Mouse (Mus musculus) cerebellum, adult (tissue): ENCODE results near the gene Dtl.

Experiments used
- ATAC-seq: cut with Nextera tagmentation; 2 replicates; pipeline ENCODE4 v1.9.2; 2017; ENCODE audit warnings: mild to moderate bottlenecking, moderate library complexity, mixed read lengths; ENCODE audit not compliant: insufficient number of reproducible peaks, low FRiP score, low TSS enrichment

Dtl gene

DNA sequence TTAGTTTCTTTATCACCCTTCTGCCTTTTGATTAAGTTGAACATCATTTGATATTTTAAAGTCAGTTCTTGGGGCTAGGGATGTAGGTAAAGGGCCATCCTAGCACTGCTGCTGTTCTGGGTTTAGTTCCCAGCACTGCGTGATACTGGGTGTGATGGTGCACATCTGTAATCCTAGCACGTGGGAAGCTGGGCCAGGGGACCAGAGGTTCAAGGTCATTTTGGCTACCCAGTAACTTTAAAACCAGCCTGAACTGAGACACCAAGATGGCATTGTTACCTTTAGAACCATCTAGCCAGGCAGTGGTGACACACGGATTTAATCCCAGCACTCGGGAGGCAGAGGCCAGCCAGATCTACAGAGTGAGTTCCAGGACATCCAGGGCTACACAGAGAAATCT is 8.5 kb upstream of the Dtl start:
- no peak for ATAC-seq

- ATAC-seq: no peak
Observed at GRCm38 (mm10) chr1:191581641-191582040, 6.3 kb upstream of the Dtl start.

GRCm38 (mm10) chr1:191579524-191579923 is 4.2 kb upstream of the Dtl start:
- no peak for ATAC-seq

DNA sequence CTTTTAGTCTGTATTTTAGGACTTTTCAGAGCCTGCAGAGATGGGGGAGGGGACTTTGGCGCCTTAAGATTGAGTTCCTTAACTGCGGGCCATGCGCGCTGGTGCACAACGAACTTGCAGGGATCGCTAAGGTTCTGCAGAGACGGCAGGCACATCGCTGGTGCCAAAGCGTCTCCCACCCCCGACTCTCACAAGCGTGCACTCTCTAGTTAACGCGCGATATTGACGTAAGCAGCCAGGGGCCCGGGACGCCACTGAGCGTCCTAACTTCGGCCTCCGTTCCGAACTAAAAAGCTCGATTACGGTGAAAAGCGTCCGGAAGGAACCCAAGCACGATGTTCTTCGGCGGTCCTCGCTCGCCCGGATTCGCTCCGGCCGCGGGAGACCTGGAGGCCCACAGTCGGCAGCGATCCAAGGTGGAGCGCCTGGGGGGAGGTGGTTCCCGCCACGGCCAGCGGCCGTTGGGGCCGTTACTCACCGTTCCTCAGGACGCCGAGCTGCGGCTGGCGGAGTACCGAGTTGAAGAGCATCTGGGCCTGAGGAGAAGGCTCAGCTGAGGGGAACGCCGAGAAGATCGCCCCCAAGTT is 380 bp downstream of the Dtl start:
- no peak; the same call in 1 of the 2 replicates for ATAC-seq

DNA sequence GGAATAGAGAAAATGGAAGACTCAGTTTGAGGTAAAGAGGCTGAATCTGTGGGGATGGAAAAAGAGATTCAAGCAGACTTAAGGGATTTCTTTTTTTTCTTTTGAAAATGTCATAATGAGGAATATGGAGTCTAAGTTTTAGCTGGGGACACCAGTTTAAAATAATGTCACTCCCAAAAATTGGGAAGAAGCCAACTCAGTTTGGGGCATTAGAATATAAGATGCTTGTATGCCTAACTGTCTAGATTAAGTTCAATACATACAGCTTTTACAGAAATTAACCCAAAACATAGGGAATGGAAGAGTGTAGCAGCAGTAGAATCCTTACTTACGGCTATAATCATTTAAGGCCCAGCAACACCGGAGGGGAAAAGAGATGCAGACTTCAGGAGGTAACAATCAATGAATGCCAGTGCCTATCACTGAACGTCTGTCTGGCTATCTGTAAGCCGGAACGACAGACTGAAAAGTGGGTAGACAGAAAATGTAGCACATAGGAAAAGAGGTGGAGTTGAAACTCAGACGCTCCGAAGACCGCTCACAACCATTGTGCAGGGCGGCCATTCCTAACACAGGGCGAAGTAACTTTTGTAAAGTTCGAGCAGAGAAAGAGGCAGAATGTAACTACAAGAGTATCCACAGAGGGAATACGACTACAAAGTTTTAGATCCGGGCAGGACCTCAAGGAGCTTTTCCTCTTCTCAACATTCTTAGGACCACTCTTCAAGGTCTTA is 1.3 kb downstream of the Dtl start:
- no peak for ATAC-seq

DNA sequence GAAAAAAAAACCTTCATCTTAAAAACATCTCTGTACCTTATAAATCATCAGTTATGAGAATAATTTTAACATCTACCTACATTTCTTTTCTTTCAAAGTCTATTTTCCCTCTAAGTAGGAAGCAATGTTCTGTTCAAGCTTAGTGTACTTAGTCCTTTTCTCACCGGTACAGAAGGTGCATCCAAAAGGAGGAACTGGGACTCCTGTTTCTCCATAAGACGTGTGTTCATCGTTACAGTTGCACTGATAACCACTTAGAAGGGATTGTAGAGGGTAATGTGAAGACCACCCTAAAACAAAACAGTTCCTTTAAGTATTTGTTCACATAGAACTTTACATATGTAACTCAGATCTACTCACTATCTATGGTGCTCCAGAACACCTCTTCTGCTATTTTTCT is 4.9 kb downstream of the Dtl start:
- ATAC-seq: no peak

- ATAC-seq: no peak
Observed at GRCm38 (mm10) chr1:191569625-191570024, 5.7 kb downstream of the Dtl start.

- ATAC-seq: no peak
Observed at GRCm38 (mm10) chr1:191567859-191568258, 7.5 kb downstream of the Dtl start.

GRCm38 (mm10) chr1:191562823-191563365 is 12.4 kb downstream of the Dtl start:
- 0 out of 2 replicates have a peak, but pooled peaks have one; percentile 20 for ATAC-seq

- ATAC-seq: no peak
Observed at GRCm38 (mm10) chr1:191559779-191560178, 15.6 kb downstream of the Dtl start.

DNA sequence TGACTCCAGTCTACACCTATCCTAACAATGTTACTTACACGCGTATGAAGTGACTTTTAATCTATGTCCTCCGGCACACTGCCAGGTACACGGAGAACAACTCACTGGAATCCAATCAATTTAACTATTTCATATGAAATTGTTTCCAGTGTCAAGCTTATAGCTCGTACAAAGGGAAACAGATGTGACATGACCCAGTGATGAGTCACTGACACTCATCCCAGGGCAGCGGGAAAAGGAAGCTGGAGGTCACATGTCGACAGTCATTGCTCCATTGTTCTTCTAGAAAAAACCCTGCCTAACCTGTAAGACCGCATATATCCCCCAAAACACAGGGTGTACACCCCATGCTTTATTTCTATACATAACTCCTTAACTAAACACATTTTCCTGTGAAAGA is 18.2 kb downstream of the Dtl start:
- ATAC-seq: no peak

GRCm38 (mm10) chr1:191550786-191551185 is 24.6 kb downstream of the Dtl start:
- no peak for ATAC-seq

GRCm38 (mm10) chr1:191543747-191544146 is 31.6 kb downstream of the Dtl start:
- no peak for ATAC-seq

- ATAC-seq: no peak
Observed at GRCm38 (mm10) chr1:191541619-191542018, 33.7 kb downstream of the Dtl start.

GRCm38 (mm10) chr1:191541014-191541413 is 34.3 kb downstream of the Dtl start:
- ATAC-seq: no peak

DNA sequence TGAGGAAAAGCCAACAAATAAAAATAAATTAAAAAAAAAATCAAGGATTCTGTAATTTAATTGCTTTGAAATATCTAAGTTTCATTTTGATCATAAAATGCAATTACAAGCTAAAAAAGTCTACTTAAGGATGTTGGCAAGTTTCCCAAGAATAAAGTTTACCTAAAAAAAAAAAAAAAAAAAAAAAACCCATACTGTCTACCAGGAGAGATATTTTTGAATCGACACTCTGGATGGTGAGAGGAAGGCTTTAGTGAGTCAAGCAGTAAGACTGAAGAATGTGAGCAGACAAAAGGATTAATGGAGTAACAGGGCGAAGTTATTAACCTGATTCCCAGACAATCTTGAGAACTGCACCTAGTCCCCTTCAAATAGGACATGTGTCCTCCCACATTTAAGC is 35.0 kb downstream of the Dtl start:
- no peak for ATAC-seq

- no peak for ATAC-seq
Observed at GRCm38 (mm10) chr1:191534896-191535295, 40.4 kb downstream of the Dtl start.

DNA sequence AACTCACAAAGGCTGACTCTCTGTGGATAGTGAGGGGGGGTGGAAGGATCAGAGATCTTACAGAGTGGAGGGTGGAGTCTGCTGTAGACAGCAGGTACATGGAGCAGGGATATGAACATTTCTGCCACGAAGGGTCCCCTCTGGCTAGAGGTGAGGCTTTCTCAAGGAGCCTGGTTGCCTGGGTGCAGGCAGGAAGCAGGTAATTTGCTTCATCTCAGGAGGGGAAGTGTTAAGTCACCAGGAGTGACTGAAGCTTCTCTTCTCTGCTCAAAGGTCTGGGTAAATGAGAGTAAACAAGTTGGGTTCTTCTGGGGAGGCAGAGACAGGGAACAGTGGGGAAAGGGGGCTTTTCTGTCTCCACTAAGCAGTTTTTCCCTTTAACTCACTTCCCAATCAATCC is 44.3 kb downstream of the Dtl start:
- no peak for ATAC-seq

DNA sequence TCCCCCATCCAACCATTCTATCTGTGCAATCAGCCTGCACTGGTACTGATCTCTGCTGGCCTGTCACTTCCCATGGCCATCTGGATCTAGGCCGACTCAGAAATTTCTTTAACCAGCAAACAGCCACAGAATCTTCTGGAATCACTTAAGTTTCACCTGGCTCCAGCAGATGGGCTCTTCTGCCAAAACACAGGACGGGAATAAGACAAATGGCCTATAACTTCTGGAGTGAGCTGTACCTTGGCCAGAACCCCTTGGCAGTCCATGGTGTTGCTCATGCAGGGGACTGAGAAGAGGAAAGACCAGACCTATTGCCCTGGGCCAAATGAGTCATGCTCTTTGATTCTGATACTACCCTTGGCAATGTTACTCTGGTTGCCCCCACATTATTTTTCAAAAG is 45.9 kb downstream of the Dtl start:
- ATAC-seq: no peak

- no peak for ATAC-seq
Observed at GRCm38 (mm10) chr1:191527921-191528612, 47.3 kb downstream of the Dtl start.

- no peak for ATAC-seq
Observed at GRCm38 (mm10) chr1:191527089-191527488, 48.3 kb downstream of the Dtl start.
